Mouse (Mus musculus) cerebellum, postnatal 14 days (tissue): ENCODE results near the gene Scoc.
A peak's percentile ranks its signal among the peaks of the same experiment; 100 is the strongest.

Source experiments
- DNase-seq, 2 experiments: peaks; one replicate each; pipeline ENCODE4 v3.0.0; 2021; ENCODE audit warnings: mixed read lengths in 2 of 2

Scoc gene

GRCm38 (mm10) chr8:83396680-83397079 lies 61.5 kb downstream of the Scoc start:
- no peak for DNase-seq

- DNase-seq = no peak
Observed at GRCm38 (mm10) chr8:83394325-83394724, 63.9 kb downstream of the Scoc start.

GRCm38 (mm10) chr8:83392521-83392920 lies 65.7 kb downstream of the Scoc start:
- DNase-seq = no peak

- peak in 1 of 2 experiments; percentile 20 for DNase-seq
Observed at GRCm38 (mm10) chr8:83390006-83390701, 68.0 kb downstream of the Scoc start.

GRCm38 (mm10) chr8:83389316-83390005 lies 68.7 kb downstream of the Scoc start, which contains the start of gene Clgn:
Gene Clgn, plus strand, starts transcription at chr8:83389867.
- DNase-seq = peak; percentile 72 to 84

GRCm38 (mm10) chr8:83382850-83383249 lies 75.3 kb downstream of the Scoc start:
- no peak for DNase-seq

- no peak for DNase-seq
Observed at GRCm38 (mm10) chr8:83381016-83381415, 77.2 kb downstream of the Scoc start.

GRCm38 (mm10) chr8:83380141-83380540 lies 78.0 kb downstream of the Scoc start:
- DNase-seq = no peak
